Mouse (Mus musculus) cerebellum, postnatal 36 days (tissue): ENCODE measurements around the gene Robo4.

Experiments used
- DNase-seq, 2 experiments: peaks; one replicate each; pipeline ENCODE4 v3.0.0; 2021 to 2022; ENCODE audit warnings: mixed read lengths in 2 of 2

Robo4 gene

GRCm38 (mm10) chr9:37401802-37402201 lies at the start of gene Robo4:
TSS of gene Robo4 (plus strand) at chr9:37401897.
- no peak for DNase-seq

GRCm38 (mm10) chr9:37354485-37354884 lies 47.2 kb upstream of the Robo4 start:
- no peak for DNase-seq

GRCm38 (mm10) chr9:37358713-37359330 lies 42.9 kb upstream of the Robo4 start:
- DNase-seq: peak in 1 of 2 experiments; percentile 10

GRCm38 (mm10) chr9:37359331-37360220 lies 42.1 kb upstream of the Robo4 start:
- DNase-seq: no peak

- DNase-seq: no peak
Measured at GRCm38 (mm10) chr9:37362084-37362483, 39.6 kb upstream of the Robo4 start.

GRCm38 (mm10) chr9:37362881-37363280 lies 38.8 kb upstream of the Robo4 start:
- no peak for DNase-seq

GRCm38 (mm10) chr9:37363551-37363950 lies 38.1 kb upstream of the Robo4 start:
- no peak for DNase-seq

GRCm38 (mm10) chr9:37364392-37364791 lies 37.3 kb upstream of the Robo4 start:
- DNase-seq: no peak

GRCm38 (mm10) chr9:37365706-37366105 lies 36.0 kb upstream of the Robo4 start:
- DNase-seq: no peak

GRCm38 (mm10) chr9:37367301-37368080 lies 34.2 kb upstream of the Robo4 start, which contains the start of gene Hepacam:
TSS of gene Hepacam (plus strand) at chr9:37367351.
- no peak for DNase-seq

- no peak for DNase-seq
Measured at GRCm38 (mm10) chr9:37368081-37368830, 33.4 kb upstream of the Robo4 start.

GRCm38 (mm10) chr9:37368860-37369259 lies 32.8 kb upstream of the Robo4 start:
- DNase-seq: no peak

GRCm38 (mm10) chr9:37371232-37371801 lies 30.4 kb upstream of the Robo4 start:
- DNase-seq: no peak

- no peak for DNase-seq
Measured at GRCm38 (mm10) chr9:37375718-37376117, 26.0 kb upstream of the Robo4 start.

GRCm38 (mm10) chr9:37383161-37383560 lies 18.5 kb upstream of the Robo4 start:
- no peak for DNase-seq

- DNase-seq: no peak
Measured at GRCm38 (mm10) chr9:37384284-37385182, 17.2 kb upstream of the Robo4 start.

GRCm38 (mm10) chr9:37390891-37391290 lies 10.8 kb upstream of the Robo4 start:
- DNase-seq: no peak

- DNase-seq: no peak
Measured at GRCm38 (mm10) chr9:37392071-37392470, 9.6 kb upstream of the Robo4 start.

GRCm38 (mm10) chr9:37393482-37394131 lies 8.1 kb upstream of the Robo4 start:
- DNase-seq: no peak

GRCm38 (mm10) chr9:37400585-37400984 lies 1.1 kb upstream of the Robo4 start:
- no peak for DNase-seq

- no peak for DNase-seq
Measured at GRCm38 (mm10) chr9:37402501-37402900, 804 bp downstream of the Robo4 start.
